Mouse (Mus musculus) forebrain, embryonic 14.5 days (tissue): ENCODE results near the gene Krt26. TPM values are rescaled to one million over a fixed set of nuclear protein-coding genes. Genes with fewer than 3 reads are reported as not detected.

ENCODE experiments used
- ATAC-seq: fragments of 200-750 bp; cut with Nextera tagmentation; 2 replicates; pipeline ENCODE4 v1.8.0; 2017; ENCODE audit warnings: mild to moderate bottlenecking, moderate library complexity
- DNase-seq: peaks from one replicate; pipeline ENCODE4 v3.0.0-alpha.2; 2015; ENCODE audit warnings: low spot score
- H3K27ac ChIP-seq: fragments of 300-500 bp; sonication (generic); 2 replicates; pipeline ENCODE4 v1.5.1; 2014; ENCODE audit warnings: low read depth, mild to moderate bottlenecking, control low read depth, low read length, moderate library complexity
- H3K27me3 ChIP-seq: fragments of 300-500 bp; sonication (generic); replicated peaks from 2 replicates; pipeline ENCODE4 v1.6.1; 2014; ENCODE audit warnings: low read length, control low read depth, mixed read lengths; ENCODE audit not compliant: control insufficient read depth, insufficient read depth
- H3K36me3 ChIP-seq: fragments of 300-500 bp; sonication (generic); 2 replicates; pipeline ENCODE4 v1.6.1; 2014; ENCODE audit warnings: low read length, control low read depth; ENCODE audit not compliant: control insufficient read depth, insufficient read depth
- H3K4me1 ChIP-seq: fragments of 300-500 bp; sonication (generic); 2 replicates; pipeline ENCODE4 v1.6.1; 2014; ENCODE audit warnings: antibody characterized with exemption, low read length, control low read depth; ENCODE audit not compliant: control insufficient read depth, insufficient read depth
- H3K4me2 ChIP-seq: fragments of 300-500 bp; sonication (generic); 2 replicates; pipeline ENCODE4 v1.6.1; 2014; ENCODE audit warnings: mild to moderate bottlenecking, control low read depth, low read length
- H3K4me3 ChIP-seq: fragments of 300-500 bp; sonication (generic); 2 replicates; pipeline ENCODE4 v1.5.1; 2014; ENCODE audit warnings: low read depth, low read length, control low read depth
- H3K9ac ChIP-seq: fragments of 300-500 bp; sonication (generic); 2 replicates; pipeline ENCODE4 v1.6.1; 2014; ENCODE audit warnings: mild to moderate bottlenecking, low read length, control low read depth, moderate library complexity
- H3K9me3 ChIP-seq: fragments of 300-500 bp; sonication (generic); replicated peaks from 2 replicates; pipeline ENCODE4 v1.6.1; 2016; ENCODE audit warnings: low read length, control low read depth, mixed read lengths; ENCODE audit not compliant: control insufficient read depth
- whole genome bisulfite sequencing: fragments of 180-500 bp; shearing (Covaris S2); extraction: QIAGEN DNeasy Blood & Tissue Kit; methylation state at CpG from one replicate; pipeline ENCODE4 v1.1.7; 2014; 5-methylcytosine and 5-hydroxymethylcytosine counted together
- polyA plus RNA-seq: library from polyadenylated mRNA; unstranded; fragments of >200 nt; fragmentation: Nextera tagmentation; extraction: Ambion mirVana; gene quantifications from 2 replicates; pipeline ENCODE4 v1.2.1, GENCODE M21; 2014

Gene Krt26
- polyA plus RNA-seq, 1 experiment from 2014 or later, result not detected

GRCm38 (mm10) chr11:99351004-99351403, 13.2 kb upstream of the Krt26 start, which contains the start of gene Krt27:
Gene Krt27 (minus strand): TSS chr11:99351104.
- Histone ChIP-seq H3K4me3 (no peak within 1 kb of the TSS), H3K4me2 (no peak within 1 kb of the TSS), H3K27ac (no peak within 1 kb of the TSS), H3K27me3 (no peaks in the 10 kb centered on the region), H3K9me3 (no peaks in the 10 kb centered on the region), H3K9ac (no peak within 1 kb of the TSS), H3K4me1 (no peaks in the 10 kb centered on the region), H3K36me3 (no peaks in the 10 kb centered on the region)
- WGBS, result 82% methylated on average over 12 of the region's 12 CpGs
- ATAC-seq, result no peak
- no peak for DNase-seq

- DNase-seq (peak; percentile 47), ATAC-seq (no peak)
- Histone ChIP-seq H3K9ac (no peak overlapping the region), H3K4me3 (no peak overlapping the region), H3K27me3 (no peaks in the 10 kb centered on the region), H3K9me3 (no peaks in the 10 kb centered on the region), H3K4me1 (no peaks in the 10 kb centered on the region), H3K27ac (no peak overlapping the region), H3K4me2 (no peak overlapping the region), H3K36me3 (no peaks in the 10 kb centered on the region)
- WGBS, result 44% methylated on average over 11 of the region's 11 CpGs
Measured at GRCm38 (mm10) chr11:99339299-99339847, 1.6 kb upstream of the Krt26 start.

GRCm38 (mm10) chr11:99333426-99333825, 4.3 kb downstream of the Krt26 start:
- Histone ChIP-seq H3K36me3 (no peaks in the 10 kb centered on the region), H3K27me3 (no peaks in the 10 kb centered on the region), H3K4me2 (no peak overlapping the region), H3K27ac (no peak overlapping the region), H3K9me3 (no peaks in the 10 kb centered on the region), H3K9ac (no peak overlapping the region), H3K4me1 (no peaks in the 10 kb centered on the region), H3K4me3 (no peak overlapping the region)
- WGBS, result 70% methylated on average over 13 of the region's 13 CpGs
- ATAC-seq (no peak), DNase-seq (peak; percentile 14)

- Histone ChIP-seq H3K36me3 (no peaks in the 10 kb centered on the region), H3K27me3 (no peaks in the 10 kb centered on the region), H3K9me3 (no peaks in the 10 kb centered on the region), H3K27ac (no peak overlapping the region), H3K4me3 (no peak overlapping the region), H3K4me2 (no peak overlapping the region), H3K4me1 (no peaks in the 10 kb centered on the region), H3K9ac (no peak overlapping the region)
- no peak for DNase-seq
- WGBS, result 79% methylated on average over 2 of the region's 2 CpGs
- ATAC-seq, result no peak
Measured at GRCm38 (mm10) chr11:99329655-99330054, 8.1 kb downstream of the Krt26 start.

- Histone ChIP-seq H3K9me3 (no peaks in the 10 kb centered on the region), H3K4me3 (no peak within 1 kb of the TSS), H3K4me1 (no peaks in the 10 kb centered on the region), H3K27me3 (no peaks in the 10 kb centered on the region), H3K4me2 (no peak within 1 kb of the TSS), H3K36me3 (no peaks in the 10 kb centered on the region), H3K9ac (no peak within 1 kb of the TSS), H3K27ac (no peak within 1 kb of the TSS)
- DNase-seq (no peak), ATAC-seq (no peak)
- 92% methylated on average over 11 of the region's 11 CpGs for WGBS
Measured at GRCm38 (mm10) chr11:99322851-99323250, 14.9 kb downstream of the Krt26 start, which contains the start of gene Krt25. Gene Krt25 (minus strand): TSS chr11:99322951.

GRCm38 (mm10) chr11:99321094-99321493, 16.7 kb downstream of the Krt26 start:
- Histone ChIP-seq H3K9ac (no peak overlapping the region), H3K36me3 (no peaks in the 10 kb centered on the region), H3K27me3 (no peaks in the 10 kb centered on the region), H3K4me3 (no peak overlapping the region), H3K9me3 (no peaks in the 10 kb centered on the region), H3K4me1 (no peaks in the 10 kb centered on the region), H3K27ac (no peak overlapping the region), H3K4me2 (no peak overlapping the region)
- no peak for ATAC-seq
- DNase-seq, result no peak
- 90% methylated on average over 14 of the region's 14 CpGs for WGBS

GRCm38 (mm10) chr11:99319127-99319526, 18.6 kb downstream of the Krt26 start:
- H3K36me3 ChIP-seq, result no peaks in the 10 kb centered on the region
- H3K4me1 ChIP-seq, result no peaks in the 10 kb centered on the region
- H3K9ac ChIP-seq, result no peak overlapping the region
- H3K27ac ChIP-seq, result no peak overlapping the region
- ATAC-seq (no peak), DNase-seq (no peak)
- 84% methylated on average over 9 of the region's 9 CpGs for WGBS
- H3K9me3 ChIP-seq, result no peaks in the 10 kb centered on the region
- H3K27me3 ChIP-seq, result no peaks in the 10 kb centered on the region
- no peak overlapping the region for H3K4me3 ChIP-seq
- no peak overlapping the region for H3K4me2 ChIP-seq

- Histone ChIP-seq H3K27me3 (no peaks in the 10 kb centered on the region), H3K27ac (no peak overlapping the region), H3K4me2 (no peak overlapping the region), H3K4me1 (no peaks in the 10 kb centered on the region), H3K9ac (no peak overlapping the region), H3K36me3 (no peaks in the 10 kb centered on the region), H3K4me3 (no peak overlapping the region), H3K9me3 (no peaks in the 10 kb centered on the region)
- 71% methylated on average over 8 of the region's 8 CpGs for WGBS
- ATAC-seq (no peak), DNase-seq (peak; percentile 13)
Measured at GRCm38 (mm10) chr11:99316543-99316942, 21.2 kb downstream of the Krt26 start.

- 90% methylated on average over 2 of the region's 2 CpGs for WGBS
Measured at GRCm38 (mm10) chr11:99314594-99314993, 23.2 kb downstream of the Krt26 start.

More at GRCm38 (mm10) chr11:99314594-99314993, 23.2 kb downstream of the Krt26 start:
- H3K36me3 ChIP-seq, result no peaks in the 10 kb centered on the region
- no peaks in the 10 kb centered on the region for H3K4me1 ChIP-seq
- H3K9me3 ChIP-seq, result no peaks in the 10 kb centered on the region
- no peak for ATAC-seq
- no peak overlapping the region for H3K4me3 ChIP-seq
- H3K27ac ChIP-seq, result no peak overlapping the region
- no peaks in the 10 kb centered on the region for H3K27me3 ChIP-seq
- no peak overlapping the region for H3K4me2 ChIP-seq
- no peak overlapping the region for H3K9ac ChIP-seq
- no peak for DNase-seq
